Mouse (Mus musculus): ENCODE measurements around the gene Sh2d2a. TPM values are rescaled to one million over a fixed set of nuclear protein-coding genes. Genes with fewer than 3 reads are reported as not detected.

Sh2d2a gene
- polyA plus RNA-seq, 2 experiments = 0.04 to 0.10 TPM

GRCm38 (mm10) chr3:87840858-87841257, 5.7 kb upstream of the Sh2d2a start:
- Histone ChIP-seq H3K4me2 (ENCODE audit: low read depth) (no peak overlapping the region), H3K36me3 (replicated peaks; ENCODE audit: control insufficient read depth, insufficient read depth, low read depth) (no peaks in the 10 kb centered on the region), H3K27me3 (ENCODE audit: control insufficient read depth, insufficient read depth, low read length) (no peaks in the 10 kb centered on the region), H3K4me3 (ENCODE audit: insufficient read depth in 1 of 2, low read depth in 2 of 2, low read length in 2 of 2) (no peak overlapping the region), H3K9me3 (ENCODE audit: control insufficient read depth, low read length) (no peaks in the 10 kb centered on the region), H3K27ac (no peak overlapping the region), H3K9ac (replicated peaks) (no peak overlapping the region), H3K4me1 (replicated peaks; ENCODE audit: control insufficient read depth in 2 of 2, insufficient read depth in 2 of 2, low read length in 1 of 2) (no peaks in the 10 kb centered on the region)
- DNase-seq (ENCODE audit: low read depth in 3 of 3, low spot score in 3 of 3) = no peak
- no peak for ATAC-seq (ENCODE audit: insufficient read depth)
- no peak for TF ChIP-seq CTCF (IDR thresholded peaks at IDR 0.05; ENCODE audit: low read depth)
- no peak for TF ChIP-seq EP300 (IDR thresholded peaks at IDR 0.05; ENCODE audit: low read depth)

GRCm38 (mm10) chr3:87844981-87845380, 1.6 kb upstream of the Sh2d2a start:
- Histone ChIP-seq H3K36me3 (replicated peaks; ENCODE audit: control insufficient read depth, insufficient read depth, low read depth) (no peaks in the 10 kb centered on the region), H3K9ac (replicated peaks) (no peak overlapping the region), H3K4me1 (replicated peaks; ENCODE audit: control insufficient read depth in 2 of 2, insufficient read depth in 2 of 2, low read length in 1 of 2) (0 out of 4 replicates have a peak, but pooled peaks cover 0 to 5% of the 10 kb centered on the region in 2 experiments), H3K9me3 (ENCODE audit: control insufficient read depth, low read length) (no peaks in the 10 kb centered on the region), H3K4me2 (ENCODE audit: low read depth) (no peak overlapping the region), H3K4me3 (ENCODE audit: insufficient read depth in 1 of 2, low read depth in 2 of 2, low read length in 2 of 2) (no peak overlapping the region), H3K27me3 (ENCODE audit: control insufficient read depth, insufficient read depth, low read length) (no peaks in the 10 kb centered on the region), H3K27ac (no peak overlapping the region)
- WGBS (ENCODE audit: insufficient replicate concordance) = 58% methylated on average over 4 of the region's 4 CpGs
- ATAC-seq (ENCODE audit: insufficient read depth) (no peak), DNase-seq (ENCODE audit: low read depth in 3 of 3, low spot score in 3 of 3) (no peak)
- TF ChIP-seq CTCF (IDR thresholded peaks at IDR 0.05; ENCODE audit: low read depth) = no peak
- no peak for TF ChIP-seq EP300 (IDR thresholded peaks at IDR 0.05; ENCODE audit: low read depth)

- ATAC-seq (ENCODE audit: insufficient read depth) (no peak), DNase-seq (ENCODE audit: low read depth in 3 of 3, low spot score in 3 of 3) (no peak)
- WGBS (ENCODE audit: insufficient replicate concordance) = 36% methylated on average over 4 of the region's 4 CpGs
- no peak for TF ChIP-seq EP300 (IDR thresholded peaks at IDR 0.05; ENCODE audit: low read depth)
- TF ChIP-seq CTCF (IDR thresholded peaks at IDR 0.05; ENCODE audit: low read depth) = no peak
- Histone ChIP-seq H3K27ac (no peak overlapping the region), H3K4me1 (replicated peaks; ENCODE audit: control insufficient read depth in 2 of 2, insufficient read depth in 2 of 2, low read length in 1 of 2) (0 out of 4 replicates have a peak, but pooled peaks cover 0 to 5% of the 10 kb centered on the region in 2 experiments), H3K27me3 (ENCODE audit: control insufficient read depth, insufficient read depth, low read length) (no peaks in the 10 kb centered on the region), H3K9me3 (ENCODE audit: control insufficient read depth, low read length) (no peaks in the 10 kb centered on the region), H3K9ac (replicated peaks) (no peak overlapping the region), H3K4me3 (ENCODE audit: insufficient read depth in 1 of 2, low read depth in 2 of 2, low read length in 2 of 2) (no peak overlapping the region), H3K4me2 (ENCODE audit: low read depth) (no peak overlapping the region), H3K36me3 (replicated peaks; ENCODE audit: control insufficient read depth, insufficient read depth, low read depth) (no peaks in the 10 kb centered on the region)
These were observed 369 bp upstream of the Sh2d2a start for GRCm38 (mm10) chr3:87846186-87846585.

GRCm38 (mm10) chr3:87847680-87848079, 1.1 kb downstream of the Sh2d2a start:
- H3K9ac ChIP-seq (replicated peaks) = no peak overlapping the region
- H3K9me3 ChIP-seq (ENCODE audit: control insufficient read depth, low read length) = no peaks in the 10 kb centered on the region
- TF ChIP-seq EP300 (IDR thresholded peaks at IDR 0.05; ENCODE audit: low read depth) = no peak
- no peak for TF ChIP-seq CTCF (IDR thresholded peaks at IDR 0.05; ENCODE audit: low read depth)
- DNase-seq (ENCODE audit: low read depth in 3 of 3, low spot score in 3 of 3) = no peak
- no peak overlapping the region for H3K27ac ChIP-seq
- no peak overlapping the region for H3K4me3 ChIP-seq (ENCODE audit: insufficient read depth in 1 of 2, low read depth in 2 of 2, low read length in 2 of 2)
- no peaks in the 10 kb centered on the region for H3K36me3 ChIP-seq (replicated peaks; ENCODE audit: control insufficient read depth, insufficient read depth, low read depth)
- no peak for ATAC-seq (ENCODE audit: insufficient read depth)
- no peak overlapping the region for H3K4me2 ChIP-seq (ENCODE audit: low read depth)
- 26% methylated on average over 5 of the region's 5 CpGs for WGBS (ENCODE audit: insufficient replicate concordance)
- no peaks in the 10 kb centered on the region for H3K27me3 ChIP-seq (ENCODE audit: control insufficient read depth, insufficient read depth, low read length)
- H3K4me1 ChIP-seq (replicated peaks; ENCODE audit: control insufficient read depth in 2 of 2, insufficient read depth in 2 of 2, low read length in 1 of 2) = 0 out of 4 replicates have a peak, but pooled peaks cover 0 to 5% of the 10 kb centered on the region in 2 experiments

GRCm38 (mm10) chr3:87849117-87849516, 2.6 kb downstream of the Sh2d2a start:
- ATAC-seq (ENCODE audit: insufficient read depth) = no peak

More at GRCm38 (mm10) chr3:87849117-87849516, 2.6 kb downstream of the Sh2d2a start:
- TF ChIP-seq CTCF (IDR thresholded peaks at IDR 0.05; ENCODE audit: low read depth) (no peak), EP300 (IDR thresholded peaks at IDR 0.05; ENCODE audit: low read depth) (no peak)
- 64% methylated on average over 14 of the region's 14 CpGs for WGBS (ENCODE audit: insufficient replicate concordance)
- Histone ChIP-seq H3K9me3 (ENCODE audit: control insufficient read depth, low read length) (no peaks in the 10 kb centered on the region), H3K27ac (no peak overlapping the region), H3K4me3 (ENCODE audit: insufficient read depth in 1 of 2, low read depth in 2 of 2, low read length in 2 of 2) (no peak overlapping the region), H3K4me2 (ENCODE audit: low read depth) (no peak overlapping the region), H3K4me1 (replicated peaks; ENCODE audit: control insufficient read depth in 2 of 2, insufficient read depth in 2 of 2, low read length in 1 of 2) (0 out of 4 replicates have a peak, but pooled peaks cover 0 to 5% of the 10 kb centered on the region in 2 experiments), H3K27me3 (ENCODE audit: control insufficient read depth, insufficient read depth, low read length) (no peaks in the 10 kb centered on the region), H3K36me3 (replicated peaks; ENCODE audit: control insufficient read depth, insufficient read depth, low read depth) (no peaks in the 10 kb centered on the region), H3K9ac (replicated peaks) (no peak overlapping the region)
- DNase-seq (ENCODE audit: low read depth in 3 of 3, low spot score in 3 of 3) = no peak

Data from liver, embryonic 14.5 days (tissue).